21 mouse cellular contexts compared by ENCODE assay signal in genomic region chr1:131223345-131223744, GRCm38 (mm10). TPM values are rescaled to one million over a fixed set of nuclear protein-coding genes. Genes with fewer than 3 reads are reported as not detected.
DNase-seq lines count a peak whose midpoint lies in the region; ATAC-seq and TF ChIP-seq lines count a peak whose summit lies in the region.
"Had no signal": no experiment of that assay in that cellular context is flagged by ENCODE, and none has a peak within 500 bp of the region (broad histone marks: within the 10 kb centered on the region; RNA-seq: fewer than 3 reads in every experiment).

No protein-coding gene starts in this region.

- H3K27me3 ChIP-seq in lung, embryonic 15.5 days: no peaks in the 10 kb centered on the region
- no peaks in the 10 kb centered on the region for H3K27me3 ChIP-seq in lung, postnatal 0 days (replicated peaks; ENCODE audit: insufficient read depth, low read length)
- H3K27me3 ChIP-seq: embryonic facial prominence, embryonic 13.5 days; embryonic facial prominence, embryonic 15.5 days; forebrain, embryonic 12.5 days had no signal

- TF ChIP-seq EP300 in lung, postnatal 0 days (IDR thresholded peaks at IDR 0.05): 0 out of 2 replicates have a peak, but pooled peaks have one; percentile 20

- no peak for DNase-seq in lung, postnatal 4 days
- DNase-seq in lung, postnatal 0 days (ENCODE audit: low spot score): no peak
- DNase-seq in lung, postnatal 10 days: no peak
- DNase-seq: adrenal gland, adult 2 months; adrenal gland, postnatal 10 days; adrenal gland, postnatal 25 days; cerebellum, adult 11 months; cerebellum, adult 18-20 months; cerebellum, adult 8-10 months; cerebellum, adult 9-11 months; cerebellum, postnatal 14 days; cerebellum, postnatal 36 days; embryo, embryonic 11 days had no signal

- no peak overlapping the region for H3K9ac ChIP-seq in lung, embryonic 15.5 days
- no peak overlapping the region for H3K9ac ChIP-seq in lung, postnatal 0 days (replicated peaks; ENCODE audit: low read depth)
- H3K9ac ChIP-seq: embryonic facial prominence, embryonic 13.5 days; embryonic facial prominence, embryonic 15.5 days; forebrain, embryonic 12.5 days had no signal

- TF ChIP-seq CTCF in lung, postnatal 0 days (IDR thresholded peaks at IDR 0.05): no peak

- peak overlapping the region; percentile 4; the same call in 1 of the 2 replicates for H3K27ac ChIP-seq in lung, embryonic 15.5 days
- no peak overlapping the region for H3K27ac ChIP-seq in lung, postnatal 0 days (ENCODE audit: low read length)
- H3K27ac ChIP-seq: embryonic facial prominence, embryonic 13.5 days; embryonic facial prominence, embryonic 15.5 days; forebrain, embryonic 10.5 days; forebrain, embryonic 12.5 days had no signal

- no peaks in the 10 kb centered on the region for H3K9me3 ChIP-seq in lung, embryonic 15.5 days
- H3K9me3 ChIP-seq in lung, postnatal 0 days (ENCODE audit: low read length): no peaks in the 10 kb centered on the region
- H3K9me3 ChIP-seq: embryonic facial prominence, embryonic 13.5 days; embryonic facial prominence, embryonic 15.5 days; forebrain, embryonic 10.5 days; forebrain, embryonic 12.5 days had no signal

- H3K36me3 ChIP-seq in lung, embryonic 15.5 days: no peaks in the 10 kb centered on the region
- H3K36me3 ChIP-seq in lung, postnatal 0 days (ENCODE audit: insufficient read depth, low read length): no peaks in the 10 kb centered on the region
- H3K36me3 ChIP-seq: embryonic facial prominence, embryonic 13.5 days; embryonic facial prominence, embryonic 15.5 days; forebrain, embryonic 10.5 days; forebrain, embryonic 12.5 days had no signal

- H3K4me2 ChIP-seq in lung, embryonic 15.5 days: no peak overlapping the region
- H3K4me2 ChIP-seq in lung, postnatal 0 days (replicated peaks; ENCODE audit: low read depth, low read length): no peak overlapping the region
- H3K4me2 ChIP-seq: embryonic facial prominence, embryonic 13.5 days; embryonic facial prominence, embryonic 15.5 days; forebrain, embryonic 12.5 days had no signal

- no peaks in the 10 kb centered on the region for H3K4me1 ChIP-seq in lung, embryonic 15.5 days
- no peaks in the 10 kb centered on the region for H3K4me1 ChIP-seq in lung, postnatal 0 days (ENCODE audit: insufficient read depth, low read depth, low read length)
- H3K4me1 ChIP-seq: embryonic facial prominence, embryonic 13.5 days; embryonic facial prominence, embryonic 15.5 days; forebrain, embryonic 12.5 days had no signal

- 59% methylated on average over 2 of the region's 2 CpGs for WGBS in lung, embryonic 15.5 days
- 46% methylated on average over 2 of the region's 2 CpGs for WGBS in lung, postnatal 0 days

- H3K4me3 ChIP-seq in lung, embryonic 15.5 days: no peak overlapping the region
- H3K4me3 ChIP-seq in lung, postnatal 0 days (ENCODE audit: low read depth, low read length): no peak overlapping the region
- H3K4me3 ChIP-seq: embryonic facial prominence, embryonic 13.5 days; embryonic facial prominence, embryonic 15.5 days; erythroblast, embryonic 14.5 days; forebrain, embryonic 10.5 days; forebrain, embryonic 12.5 days had no signal

- peak; percentile 54; the same call in 1 of the 2 replicates for ATAC-seq in lung, embryonic 15.5 days (ENCODE audit: borderline replicate concordance, extremely low read depth, low FRiP score, low TSS enrichment)
- no peak for ATAC-seq in lung, postnatal 0 days
- ATAC-seq: forebrain, embryonic 14.5 days; forebrain, embryonic 16.5 days had no signal

RNA-seq across cellular contexts. Expression of gene Rassf5, which starts 21.7 kb away (rescaled TPM):
- 4.2 and 6.5 TPM in 2 replicates for polyA plus RNA-seq in lung, embryonic 15.5 days (2015; fragmentation: Nextera tagmentation; extraction: Ambion mirVana)
- 7.5 and 8.3 TPM in 2 replicates for polyA plus RNA-seq in lung, postnatal 0 days (2015; fragmentation: Nextera tagmentation; extraction: Ambion mirVana)
- polyA plus RNA-seq: erythroblast, embryonic 14.5 days had no signal

RNA-seq across cellular contexts. Expression of gene Ikbke, which starts 56.1 kb away (rescaled TPM):
- 2.9 and 4.0 TPM in 2 replicates for polyA plus RNA-seq in lung, embryonic 15.5 days (2015; fragmentation: Nextera tagmentation; extraction: Ambion mirVana)
- polyA plus RNA-seq in lung, postnatal 0 days (2015; fragmentation: Nextera tagmentation; extraction: Ambion mirVana): 2.9 and 4.1 TPM in 2 replicates
- polyA plus RNA-seq: erythroblast, embryonic 14.5 days had no signal
